Mouse (Mus musculus) myocyte (in vitro differentiated cells): Measurements from ENCODE around the gene Rassf6.

Experiments used
- CEBPB ChIP-seq: IDR thresholded peaks from 2 replicates; pipeline ENCODE4 v1.6.1; 2011; ENCODE audit warnings: mild to moderate bottlenecking, moderate library complexity; ENCODE audit not compliant: poor library complexity, insufficient read depth, severe bottlenecking
- E2F4 ChIP-seq: IDR thresholded peaks from one replicate; pipeline ENCODE4 v1.6.1; 2011; ENCODE audit warnings: mild to moderate bottlenecking, control low read depth, moderate library complexity; ENCODE audit not compliant: insufficient read depth
- MAX ChIP-seq: IDR thresholded peaks from one replicate; pipeline ENCODE4 v1.6.1; 2011; ENCODE audit warnings: low read depth, mild to moderate bottlenecking, control low read depth
- MYOD1 ChIP-seq, 3 experiments: IDR thresholded peaks; one replicate each; pipeline ENCODE4 v1.6.1; 2011; ENCODE audit warnings: control low read depth in 2 of 3, low read depth in 2 of 3, mild to moderate bottlenecking in 2 of 3, moderate library complexity in 1 of 3; ENCODE audit not compliant: insufficient read length in 2 of 3, control insufficient read depth in 1 of 3
- MYOG ChIP-seq, 3 experiments: IDR thresholded peaks; one replicate each; pipeline ENCODE4 v1.6.1; 2011; ENCODE audit warnings: control low read depth in 2 of 3, low read depth in 2 of 3, mild to moderate bottlenecking in 2 of 3; ENCODE audit not compliant: insufficient read length in 2 of 3, control insufficient read depth in 1 of 3, insufficient read depth in 1 of 3
- POLR2A ChIP-seq: IDR thresholded peaks from one replicate; pipeline ENCODE4 v1.6.1; 2011; ENCODE audit warnings: low read depth, mild to moderate bottlenecking, control low read depth, moderate library complexity; ENCODE audit not compliant: insufficient read length
- POLR2AphosphoS2 ChIP-seq: IDR thresholded peaks from one replicate; pipeline ENCODE4 v1.6.1; 2011; ENCODE audit warnings: low read depth, control low read depth; ENCODE audit not compliant: insufficient read length
- REST ChIP-seq: IDR thresholded peaks from one replicate; pipeline ENCODE4 v1.6.1; 2011; ENCODE audit warnings: mild to moderate bottlenecking, control low read depth, moderate library complexity; ENCODE audit not compliant: insufficient read depth, insufficient read length
- SRF ChIP-seq: IDR thresholded peaks from one replicate; pipeline ENCODE4 v1.6.1; 2011; ENCODE audit warnings: low read depth; ENCODE audit not compliant: control insufficient read depth, insufficient read length
- TCF12 ChIP-seq: IDR thresholded peaks from one replicate; pipeline ENCODE4 v1.6.1; 2011; ENCODE audit warnings: mild to moderate bottlenecking, control low read depth; ENCODE audit not compliant: poor library complexity, insufficient read depth, severe bottlenecking
- TCF3 ChIP-seq: IDR thresholded peaks from one replicate; pipeline ENCODE4 v1.6.1; 2011; ENCODE audit warnings: low read depth, control low read depth; ENCODE audit not compliant: insufficient read length
- USF1 ChIP-seq: IDR thresholded peaks from one replicate; pipeline ENCODE4 v1.6.1; 2011; ENCODE audit warnings: low read depth, mild to moderate bottlenecking, control low read depth, moderate library complexity

DNA sequence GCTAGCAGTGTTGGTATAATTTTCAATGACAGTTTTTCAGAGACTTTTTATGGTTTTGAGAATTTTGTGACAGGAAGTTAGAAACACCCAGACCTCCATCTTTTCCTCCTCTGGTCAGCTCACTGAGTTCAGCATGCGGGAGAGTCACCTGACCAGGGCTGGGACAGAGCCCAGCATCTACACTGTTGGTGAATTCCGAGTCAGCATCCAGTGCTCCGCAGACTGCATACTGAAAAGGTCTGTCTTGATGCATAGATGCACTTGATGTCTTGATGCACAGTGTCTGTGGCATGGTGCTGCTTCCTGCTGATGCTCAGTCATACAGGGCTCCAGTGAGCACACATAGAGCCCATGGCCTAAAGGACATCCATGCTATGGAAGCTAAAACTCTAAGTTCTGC is 12.4 kb downstream of the Rassf6 start:
- TF ChIP-seq POLR2A (no peak), TCF12 (no peak), MAX (no peak), USF1 (no peak), MYOD1 (IDR thresholded peaks at IDR 0.05; ENCODE audit: control insufficient read depth in 1 of 3, insufficient read length in 2 of 3, low read depth in 2 of 3) (no peak), POLR2AphosphoS2 (no peak), E2F4 (no peak), MYOG (IDR thresholded peaks at IDR 0.05; ENCODE audit: control insufficient read depth in 1 of 3, insufficient read depth in 1 of 3, insufficient read length in 2 of 3, low read depth in 2 of 3) (no peak), TCF3 (no peak), CEBPB (no peak), REST (no peak), SRF (no peak)
